Mouse (Mus musculus) cerebellum, adult 2 months (tissue): Measurements from ENCODE around the gene Ppp1r21. TPM values are rescaled to one million over a fixed set of nuclear protein-coding genes. Genes with fewer than 3 reads are reported as not detected.

Experiments
- DNase-seq, 2 experiments: peaks; one replicate each; pipeline ENCODE4 v3.0.0; 2021
- H3K27ac ChIP-seq: fragments of 200-500 bp; 2 replicates; pipeline ENCODE4 v1.5.1; 2012; ENCODE audit warnings: low read length, control low read depth, inconsistent platforms; ENCODE audit not compliant: insufficient read depth
- H3K27me3 ChIP-seq: fragments of 200-500 bp; 2 replicates; pipeline ENCODE4 v1.6.1; 2012; ENCODE audit warnings: inconsistent platforms, mild to moderate bottlenecking, low read length, moderate library complexity; ENCODE audit not compliant: control insufficient read depth, insufficient read depth
- H3K4me1 ChIP-seq: fragments of 200-500 bp; 2 replicates; pipeline ENCODE4 v1.6.1; 2011; ENCODE audit warnings: low read length; ENCODE audit not compliant: control insufficient read depth, insufficient read depth
- H3K4me3 ChIP-seq: fragments of 200-500 bp; replicated peaks from 2 replicates; pipeline ENCODE3; 2011; ENCODE audit warnings: mild to moderate bottlenecking, low read depth, low read length, control low read depth; ENCODE audit not compliant: insufficient read depth
- CTCF ChIP-seq: fragments of 200-500 bp; IDR thresholded peaks from 2 replicates; pipeline ENCODE4 v1.5.1; 2011; ENCODE audit warnings: low read depth, mild to moderate bottlenecking, control low read depth, low read length, moderate library complexity, borderline replicate concordance; ENCODE audit not compliant: insufficient read depth
- POLR2A ChIP-seq: fragments of 200-500 bp; IDR thresholded peaks from 2 replicates; pipeline ENCODE4 v1.6.1; 2011; ENCODE audit warnings: low read length, control low read depth, borderline replicate concordance; ENCODE audit not compliant: insufficient read depth
- WGBS: fragments of 180-500 bp; shearing (Covaris S2); methylation state at CpG from one replicate; pipeline ENCODE4 v1.1.7; 2018; 5-methylcytosine and 5-hydroxymethylcytosine counted together
- polyA plus RNA-seq: library from polyadenylated mRNA; depleted of rRNA; stranded (reverse); fragments of >200 nt; gene quantifications from 2 replicates; pipeline ENCODE4 v1.2.3, GENCODE M21; 2012; rRNA removed

The Ppp1r21 gene
- polyA plus RNA-seq, result 78.9 and 84.8 TPM in 2 replicates

DNA sequence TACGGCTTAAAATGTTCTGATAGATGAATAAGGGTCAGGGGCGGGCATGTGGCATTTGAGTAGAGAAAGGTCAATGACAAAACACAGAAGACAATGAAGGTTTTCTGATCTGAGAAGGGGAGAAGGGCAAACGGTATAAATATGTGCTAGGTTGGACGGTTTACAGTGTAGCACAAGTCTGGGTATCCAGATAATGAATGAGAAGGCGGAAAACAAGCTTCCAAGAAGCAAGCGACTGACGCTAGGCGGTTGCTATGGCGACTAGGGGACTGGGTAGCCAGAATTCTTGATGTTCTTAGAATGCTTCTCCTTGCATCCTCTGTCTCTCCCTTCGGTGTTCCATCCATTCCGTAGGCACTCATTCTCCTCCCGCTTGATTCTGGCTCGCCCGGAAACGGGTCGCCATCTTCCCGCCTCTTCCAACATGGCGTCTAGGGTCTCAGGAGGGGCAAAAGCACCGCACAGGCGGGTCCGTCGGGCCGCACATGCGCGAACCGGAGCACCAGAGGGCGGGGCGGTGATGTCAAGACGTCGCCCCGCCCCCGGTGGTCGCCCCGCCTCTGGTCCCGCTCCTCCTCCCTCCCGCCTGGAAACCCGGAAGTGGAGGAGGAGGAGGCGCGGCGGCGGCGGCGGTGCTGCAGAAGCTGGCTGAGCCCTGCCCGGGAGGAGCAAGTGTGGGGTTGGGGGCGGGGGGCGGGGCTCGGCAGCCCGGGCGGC, at the start of gene Ppp1r21:
Gene Ppp1r21 (plus strand): TSS at position 600 of the 717 bp plus-strand sequence.
- H3K4me3 ChIP-seq, result peak within 1 kb of the TSS; percentile 81
- 5% methylated on average over 44 of the region's 49 CpGs for WGBS
- H3K27me3 ChIP-seq, result no peaks in the 10 kb centered on the region
- TF ChIP-seq CTCF (no peak), POLR2A (peak; percentile 93)
- DNase-seq, result peak; percentile 97
- peak within 1 kb of the TSS; percentile 73 for H3K27ac ChIP-seq
- peaks cover 8% of the 10 kb centered on the region for H3K4me1 ChIP-seq

DNA sequence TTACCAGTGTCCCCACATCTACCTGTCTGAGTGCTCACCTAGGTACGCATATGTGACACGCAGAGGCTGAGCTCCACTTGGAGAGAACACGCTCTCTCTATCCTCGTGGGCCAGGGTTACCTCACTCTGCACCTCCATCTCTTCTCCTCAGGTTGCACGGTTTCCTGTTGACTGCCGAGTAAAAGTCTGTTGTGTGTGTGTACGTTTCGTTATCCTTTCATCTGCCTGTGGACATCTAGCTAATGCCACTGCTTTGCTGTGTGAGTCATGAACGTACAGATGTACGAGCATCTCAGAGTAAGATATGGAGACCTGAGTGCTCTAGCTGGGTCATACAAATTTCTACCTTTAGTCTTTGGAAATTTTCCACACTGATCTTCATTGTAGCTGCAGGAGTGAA, 49.5 kb upstream of the Ppp1r21 start:
- TF ChIP-seq POLR2A (no peak), CTCF (no peak)
- Histone ChIP-seq H3K4me3 (no peak overlapping the region), H3K4me1 (peaks cover 11% of the 10 kb centered on the region), H3K27me3 (no peaks in the 10 kb centered on the region), H3K27ac (no peak overlapping the region)
- WGBS, result 75% methylated on average over 10 of the region's 10 CpGs
- DNase-seq, result no peak

DNA sequence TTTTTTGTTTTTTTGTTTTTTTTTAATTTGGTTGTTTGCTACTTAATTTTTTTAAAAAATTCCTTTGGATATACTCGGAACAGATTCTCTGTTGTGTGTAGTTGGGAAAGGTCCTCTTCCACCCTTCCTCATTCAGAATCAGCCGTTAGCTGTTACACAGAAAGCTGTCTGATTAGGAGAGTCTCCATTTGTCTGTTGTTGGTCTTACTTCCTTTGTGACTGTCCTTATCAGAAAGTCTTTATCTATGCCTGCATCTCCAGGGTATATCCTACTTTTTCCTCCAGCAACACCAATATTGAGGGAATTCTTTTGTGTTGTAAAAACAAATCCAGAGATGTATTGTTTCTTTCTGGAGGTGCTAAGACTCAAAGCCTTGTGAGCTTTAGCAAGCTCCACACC, 48.9 kb upstream of the Ppp1r21 start:
- H3K27ac ChIP-seq, result no peak overlapping the region
- H3K4me1 ChIP-seq, result peaks cover 11% of the 10 kb centered on the region
- WGBS, result 80% methylated on average over 2 of the region's 2 CpGs
- DNase-seq, result no peak
- TF ChIP-seq POLR2A (no peak), CTCF (no peak)
- no peak overlapping the region for H3K4me3 ChIP-seq
- no peaks in the 10 kb centered on the region for H3K27me3 ChIP-seq

GRCm38 (mm10) chr17:88481587-88481986, 48.3 kb upstream of the Ppp1r21 start:
- no peak for DNase-seq
- no peak overlapping the region for H3K27ac ChIP-seq
- H3K27me3 ChIP-seq, result no peaks in the 10 kb centered on the region
- 73% methylated on average over 3 of the region's 3 CpGs for WGBS
- TF ChIP-seq CTCF (no peak), POLR2A (no peak)
- peaks cover 11% of the 10 kb centered on the region for H3K4me1 ChIP-seq
- H3K4me3 ChIP-seq, result no peak overlapping the region

- DNase-seq, result no peak
- Histone ChIP-seq H3K27me3 (no peaks in the 10 kb centered on the region), H3K27ac (no peak overlapping the region), H3K4me3 (no peak overlapping the region), H3K4me1 (peaks cover 13% of the 10 kb centered on the region)
- 89% methylated on average over 11 of the region's 11 CpGs for WGBS
- TF ChIP-seq POLR2A (no peak), CTCF (no peak)
These were observed 45.4 kb upstream of the Ppp1r21 start for GRCm38 (mm10) chr17:88484539-88484938.

DNA sequence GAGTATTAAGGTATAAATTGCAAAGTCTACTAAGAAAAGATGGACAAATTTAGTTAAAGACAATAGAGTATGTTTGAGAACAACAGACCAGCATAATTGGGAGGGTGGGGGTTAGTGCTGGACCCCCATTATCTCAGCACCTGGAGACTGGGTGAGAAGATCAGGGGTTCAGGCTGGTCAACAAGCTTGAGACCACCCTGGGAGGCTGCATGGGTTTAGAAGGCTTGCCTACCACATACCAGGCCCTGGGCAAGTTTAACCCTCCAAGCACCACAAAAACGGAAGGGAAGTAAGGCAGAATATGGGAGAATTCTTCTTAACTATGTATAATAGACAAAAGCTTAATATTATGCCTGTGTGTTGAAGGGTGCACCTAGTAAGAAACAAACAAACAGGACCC, 45.0 kb upstream of the Ppp1r21 start:
- no peak for DNase-seq
- TF ChIP-seq POLR2A (no peak), CTCF (no peak)
- H3K27me3 ChIP-seq, result no peaks in the 10 kb centered on the region
- H3K27ac ChIP-seq, result no peak overlapping the region
- H3K4me3 ChIP-seq, result no peak overlapping the region
- WGBS, result 100% methylated on average over 1 of the region's 1 CpGs
- H3K4me1 ChIP-seq, result peaks cover 13% of the 10 kb centered on the region

DNA sequence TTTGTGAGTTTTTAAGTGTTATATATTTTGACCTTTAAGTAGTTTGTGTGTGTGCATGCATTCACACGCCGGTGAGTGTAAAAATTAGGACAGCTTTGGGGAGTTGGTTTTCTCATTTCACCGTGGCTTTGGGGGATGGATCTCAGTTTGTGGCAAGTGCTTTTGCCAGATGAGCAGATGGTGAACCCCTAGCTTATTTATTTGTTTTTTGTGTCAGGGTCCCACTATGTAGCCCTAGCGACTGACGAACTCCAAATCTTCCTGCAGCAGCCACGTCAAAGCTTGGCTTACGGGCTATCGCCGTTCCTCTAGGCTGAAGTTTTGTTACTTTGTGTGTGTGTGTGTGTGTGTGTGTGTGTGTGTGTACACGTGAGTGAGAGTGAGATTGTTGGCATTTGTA, 39.4 kb upstream of the Ppp1r21 start:
- Histone ChIP-seq H3K27ac (peak overlapping the region; percentile 79), H3K4me3 (peak overlapping the region; percentile 7), H3K4me1 (peaks cover 27% of the 10 kb centered on the region), H3K27me3 (no peaks in the 10 kb centered on the region)
- 12% methylated on average over 10 of the region's 10 CpGs for WGBS
- peak; percentile 66 to 77 for DNase-seq
- no peak for TF ChIP-seq POLR2A
- no peak for TF ChIP-seq CTCF

DNA sequence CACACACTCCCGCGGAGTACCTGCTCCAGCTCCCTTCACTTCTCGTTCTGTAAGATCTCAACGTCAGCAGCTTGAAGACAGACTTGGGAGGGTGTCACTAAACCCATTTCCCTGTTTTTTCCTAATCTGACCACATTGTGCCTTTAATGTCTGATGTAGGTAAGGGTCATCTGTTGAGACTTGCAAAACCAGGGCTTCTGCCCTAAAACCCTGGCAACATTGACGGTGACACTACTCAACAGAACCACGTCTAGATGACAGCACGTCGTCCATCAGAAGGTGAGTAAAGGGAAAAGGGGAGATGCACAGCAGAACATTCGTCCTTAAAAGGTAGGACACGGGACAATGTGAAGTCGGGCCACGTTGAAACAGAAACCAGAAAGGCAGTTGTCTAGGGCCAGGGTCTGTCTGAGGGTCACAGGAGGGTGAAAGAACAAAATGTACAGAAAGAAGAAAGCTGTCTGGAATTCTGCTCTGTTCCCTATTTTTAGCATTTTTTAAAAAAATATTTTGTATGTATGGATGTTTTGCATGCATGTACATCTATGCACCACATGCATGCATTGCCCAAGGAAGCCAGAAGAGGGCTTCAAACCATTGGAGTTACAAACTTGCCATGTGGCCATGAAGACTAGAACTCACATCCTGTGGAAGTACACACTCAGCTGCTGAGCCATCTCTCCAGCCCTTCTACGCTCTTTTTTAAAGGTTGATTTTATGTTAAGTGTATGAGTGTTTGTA, 38.4 kb upstream of the Ppp1r21 start:
- H3K4me1 ChIP-seq, result peaks cover 27% of the 10 kb centered on the region
- no peaks in the 10 kb centered on the region for H3K27me3 ChIP-seq
- no peak for DNase-seq
- H3K4me3 ChIP-seq, result no peak overlapping the region
- no peak for TF ChIP-seq POLR2A
- peak; percentile 22; the same call in 1 of the 2 replicates for TF ChIP-seq CTCF
- 80% methylated on average over 13 of the region's 13 CpGs for WGBS
- peak overlapping the region; percentile 79 for H3K27ac ChIP-seq
